Mouse (Mus musculus) ES-E14 (cell line): ENCODE results near the gene Med13l. TPM values are rescaled to one million over a fixed set of nuclear protein-coding genes. Genes with fewer than 3 reads are reported as not detected.

ENCODE experiments used
- DNase-seq: peaks from one replicate; pipeline ENCODE4 v3.0.0-alpha.2; 2013; ENCODE audit warnings: low read depth, low spot score
- H3K27ac ChIP-seq: 2 replicates; pipeline ENCODE4 v1.5.1; 2012; ENCODE audit warnings: low read depth, mild to moderate bottlenecking, low read length, moderate library complexity, mixed read lengths; ENCODE audit not compliant: poor library complexity, insufficient read depth, severe bottlenecking
- H3K36me3 ChIP-seq: 2 replicates; pipeline ENCODE4 v1.6.1; 2012; ENCODE audit warnings: mild to moderate bottlenecking, low read length, moderate library complexity, mixed read lengths; ENCODE audit not compliant: control insufficient read depth, poor library complexity, insufficient read depth, severe bottlenecking
- H3K4me1 ChIP-seq, 2 experiments: fragments of 150-350 bp in 1 of 2; sonication (generic) in 1 of 2; 2 replicates each; pipeline ENCODE4 v1.6.1; 2012; ENCODE audit warnings: low read length in 2 of 2, mild to moderate bottlenecking in 1 of 2, mixed read lengths in 1 of 2; ENCODE audit not compliant: control insufficient read depth in 2 of 2, insufficient read depth in 2 of 2, poor library complexity in 1 of 2
- H3K4me3 ChIP-seq, 2 experiments: fragments of 150-350 bp in 1 of 2; sonication (generic) in 1 of 2; 2 replicates each; pipeline ENCODE4 v1.5.1; 2012; ENCODE audit warnings: low read length in 2 of 2, low read depth in 1 of 2, mild to moderate bottlenecking in 1 of 2, mixed read lengths in 1 of 2; ENCODE audit not compliant: insufficient read depth in 1 of 2, poor library complexity in 1 of 2, severe bottlenecking in 1 of 2
- H3K9ac ChIP-seq: 2 replicates; pipeline ENCODE4 v1.6.1; 2012; ENCODE audit warnings: low read depth, mild to moderate bottlenecking, low read length, mixed read lengths; ENCODE audit not compliant: poor library complexity, insufficient read depth, severe bottlenecking
- H3K9me3 ChIP-seq: fragments of 150-350 bp; sonication (generic); 2 replicates; pipeline ENCODE4 v1.6.1; 2012; ENCODE audit warnings: low read depth, mild to moderate bottlenecking, low read length; ENCODE audit not compliant: control insufficient read depth, insufficient read depth
- CHD2 ChIP-seq: IDR thresholded peaks from 2 replicates; pipeline ENCODE4 v1.6.1; 2014; ENCODE audit warnings: mild to moderate bottlenecking, low read depth, low read length, inconsistent platforms
- HCFC1 ChIP-seq: IDR thresholded peaks from 2 replicates; pipeline ENCODE4 v1.6.1; 2012; ENCODE audit warnings: low read length, inconsistent platforms, borderline replicate concordance; ENCODE audit not compliant: insufficient read depth
- MAFK ChIP-seq: IDR thresholded peaks from 2 replicates; pipeline ENCODE4 v1.6.1; 2014; ENCODE audit warnings: mild to moderate bottlenecking, low read depth, low read length, inconsistent platforms; ENCODE audit not compliant: insufficient read depth
- ZC3H11A ChIP-seq: IDR thresholded peaks from 2 replicates; pipeline ENCODE4 v1.6.1; 2012; ENCODE audit warnings: low read depth, mild to moderate bottlenecking, inconsistent platforms, low read length, borderline replicate concordance
- ZNF384 ChIP-seq: IDR thresholded peaks from 2 replicates; pipeline ENCODE4 v1.6.1; 2012; ENCODE audit warnings: low read depth, low read length, inconsistent platforms
- in situ Hi-C, 2 experiments: fragments of 600-800 bp; cut with MboI; formaldehyde crosslinking; loops; one replicate each; pipeline ENCODE4 v1.15.1; 2025; ENCODE audit warnings: low sequenced_read_pairs in 2 of 2, inconsistent platforms in 1 of 2; ENCODE audit not compliant: unreplicated experiment in 2 of 2
- total RNA-seq: library from RNA; depleted of rRNA; stranded (reverse); fragments of 300-350 nt; gene quantifications from 2 replicates; pipeline ENCODE4 v1.2.3, GENCODE M21; 2012

The Med13l gene
- total RNA-seq, 1 experiment = 52.4 TPM

- Histone ChIP-seq H3K27ac (no peak overlapping the region), H3K36me3 (peaks cover 56% of the 10 kb centered on the region), H3K4me1 (no peaks in the 10 kb centered on the region; a peak in 1 of 4 replicates), H3K9ac (no peak overlapping the region), H3K4me3 (no peak overlapping the region), H3K9me3 (no peaks in the 10 kb centered on the region)
- no peak for TF ChIP-seq MAFK
- no peak for TF ChIP-seq CHD2
- TF ChIP-seq ZNF384 = no peak
- DNase-seq = no peak
- in situ Hi-C loops = no loop called here
Observed at GRCm38 (mm10) chr5:118725425-118725824, 164.9 kb downstream of the Med13l start.

GRCm38 (mm10) chr5:118725886-118726505, 165.5 kb downstream of the Med13l start:
- H3K4me1 ChIP-seq = no peaks in the 10 kb centered on the region; a peak in 1 of 4 replicates
- no peak for DNase-seq
- no peaks in the 10 kb centered on the region for H3K9me3 ChIP-seq
- peaks cover 56% of the 10 kb centered on the region for H3K36me3 ChIP-seq
- in situ Hi-C loops = no loop called here
- no peak overlapping the region for H3K4me3 ChIP-seq
- H3K9ac ChIP-seq = no peak overlapping the region
- H3K27ac ChIP-seq = no peak overlapping the region
- TF ChIP-seq MAFK = no peak
- TF ChIP-seq ZNF384 = no peak
- no peak for TF ChIP-seq ZC3H11A
- no peak for TF ChIP-seq HCFC1
- TF ChIP-seq CHD2 = no peak

GRCm38 (mm10) chr5:118727336-118727735, 166.9 kb downstream of the Med13l start:
- Histone ChIP-seq H3K9me3 (no peaks in the 10 kb centered on the region), H3K27ac (no peak overlapping the region), H3K9ac (no peak overlapping the region), H3K36me3 (peaks cover 52% of the 10 kb centered on the region), H3K4me3 (no peak overlapping the region), H3K4me1 (no peaks in the 10 kb centered on the region; a peak in 2 of 4 replicates)
- DNase-seq = no peak
- TF ChIP-seq CHD2 = no peak
- no peak for TF ChIP-seq ZC3H11A
- TF ChIP-seq MAFK = no peak
- no peak for TF ChIP-seq ZNF384
- no peak for TF ChIP-seq HCFC1
- in situ Hi-C loops = no loop called here

GRCm38 (mm10) chr5:118732221-118732620, 171.7 kb downstream of the Med13l start:
- no peak for DNase-seq
- peaks cover 53% of the 10 kb centered on the region for H3K36me3 ChIP-seq

More at GRCm38 (mm10) chr5:118732221-118732620, 171.7 kb downstream of the Med13l start:
- H3K9ac ChIP-seq = no peak overlapping the region
- in situ Hi-C loops = no loop called here
- no peaks in the 10 kb centered on the region; a peak in 2 of 4 replicates for H3K4me1 ChIP-seq
- no peak overlapping the region for H3K27ac ChIP-seq
- H3K9me3 ChIP-seq = no peaks in the 10 kb centered on the region
- no peak for TF ChIP-seq HCFC1
- no peak for TF ChIP-seq MAFK
- TF ChIP-seq CHD2 = no peak
- TF ChIP-seq ZC3H11A = no peak
- no peak for TF ChIP-seq ZNF384
- H3K4me3 ChIP-seq = no peak overlapping the region
